Mouse (Mus musculus) kidney, adult 2 months (tissue): Measurements from ENCODE around the gene Lgmn.

Source experiments
- CTCF ChIP-seq: fragments of 200-500 bp; conservative IDR thresholded peaks from 2 replicates; pipeline ENCODE4 v1.5.1; 2011; ENCODE audit warnings: low read depth, mild to moderate bottlenecking, control low read depth, low read length, moderate library complexity, mixed read lengths; ENCODE audit not compliant: insufficient read depth, insufficient read length
- POLR2A ChIP-seq: fragments of 200-500 bp; IDR thresholded peaks from one replicate; pipeline ENCODE4 v1.6.1; 2011; ENCODE audit warnings: low read depth, low read length, control low read depth

GRCm38 (mm10) chr12:102345031-102345815 lies 94.4 kb downstream of the Lgmn start:
- TF ChIP-seq CTCF (no peak), POLR2A (no peak)
